In genomic region chr14:75807800-75808199, GRCm38 (mm10) we compare ENCODE assay signal across 13 mouse cellular contexts. TPM values are rescaled to one million over a fixed set of nuclear protein-coding genes. Genes with fewer than 3 reads are reported as not detected.
DNase-seq lines count a peak whose midpoint lies in the region; ATAC-seq lines count a peak whose summit lies in the region.
"Had no signal": no experiment of that assay in that cellular context is flagged by ENCODE, and none has a peak within 500 bp of the region (broad histone marks: within the 10 kb centered on the region; RNA-seq: fewer than 3 reads in every experiment).

No protein-coding gene starts in this region.

- H3K9me3 ChIP-seq in megakaryocyte, embryonic 14.5 days, result no peaks in the 10 kb centered on the region
- H3K9me3 ChIP-seq: forebrain, embryonic 13.5 days had no signal

- H3K36me3 ChIP-seq in megakaryocyte, embryonic 14.5 days (replicated peaks; ENCODE audit: low read length), result no peaks in the 10 kb centered on the region

- ATAC-seq in megakaryocyte, adult 5-6 weeks (ENCODE audit: poor library complexity, severe bottlenecking), result no peak
- ATAC-seq in common myeloid progenitor, adult 5-6 weeks (replicated peaks; ENCODE audit: low read depth, poor library complexity, severe bottlenecking), result peak; percentile 56; the same call in 1 of the 2 replicates
- ATAC-seq: forebrain, embryonic 13.5 days; Patski had no signal

- peaks cover 3% of the 10 kb centered on the region for H3K27me3 ChIP-seq in megakaryocyte, embryonic 14.5 days (replicated peaks)
- H3K27me3 ChIP-seq: forebrain, embryonic 13.5 days; Patski had no signal

- peak overlapping the region; percentile 2 for H3K4me3 ChIP-seq in megakaryocyte, embryonic 14.5 days (replicated peaks)
- H3K4me3 ChIP-seq: forebrain, embryonic 13.5 days; layer of hippocampus, adult 2 months had no signal

- H3K4me1 ChIP-seq in megakaryocyte, embryonic 14.5 days, result peaks cover 13% of the 10 kb centered on the region
- H3K4me1 ChIP-seq: forebrain, embryonic 13.5 days had no signal

- DNase-seq in heart, postnatal 14 days, result peak; percentile 70 to 72
- peak; percentile 78 for DNase-seq in testis, postnatal 10 days (ENCODE audit: low spot score)
- no peak for DNase-seq in spleen, adult 18-20 months
- no peak for DNase-seq in frontal cortex, postnatal 36 days (ENCODE audit: low spot score in 2 of 2)
- DNase-seq in layer of hippocampus, postnatal 10 days (ENCODE audit: low spot score in 2 of 2), result no peak
- DNase-seq: cerebellum, adult 9-10 months; right cerebral cortex, postnatal 25 days had no signal

- intact Hi-C loops in heart, postnatal 14 days (cut with DNase I), result loop anchor here (2.0 kb wide), 1 partner anchor 19 kb away; no protein-coding TSS in a partner anchor

RNA-seq across cellular contexts. Expression of gene Slc25a30, which starts 21.0 kb away (rescaled TPM):
- 13.6 TPM in 1 of 2 replicates, not detected in the other for polyA plus RNA-seq in megakaryocyte, embryonic 14.5 days (2012; ENCODE audit: insufficient read depth, low replicate concordance)
- total RNA-seq in megakaryocyte, adult 5-6 weeks (2015), result 19.8 and 21.6 TPM in 2 replicates
- 13.0 and 19.9 TPM in 2 replicates for total RNA-seq in megakaryocyte, adult 5-6 weeks (2017)
- total RNA-seq in common myeloid progenitor, adult 5-6 weeks (2017), result 20.3 and 29.7 TPM in 2 replicates
- 10 to 100 TPM; 20.8 to 21.1 TPM for total RNA-seq in heart, postnatal 14 days (2021)
- 10 to 100 TPM; 11.0 to 12.9 TPM for total RNA-seq in layer of hippocampus, postnatal 10 days (2021)

RNA-seq across cellular contexts. Expression of gene Tpt1, which starts 37.1 kb away (rescaled TPM):
- 1,815 and 2,518 TPM in 2 replicates for polyA plus RNA-seq in megakaryocyte, embryonic 14.5 days (2012; ENCODE audit: insufficient read depth, low replicate concordance)
- total RNA-seq in megakaryocyte, adult 5-6 weeks (2015), result 5,508 and 5,947 TPM in 2 replicates
- total RNA-seq in megakaryocyte, adult 5-6 weeks (2017), result 1,349 and 1,387 TPM in 2 replicates
- 1,030 and 1,151 TPM in 2 replicates for total RNA-seq in common myeloid progenitor, adult 5-6 weeks (2017)
- total RNA-seq in heart, postnatal 14 days (2021), result 1,000 to 10,000 TPM; 2,748 to 2,964 TPM
- 1,000 to 10,000 TPM; 1,133 to 1,398 TPM for total RNA-seq in layer of hippocampus, postnatal 10 days (2021)

RNA-seq across cellular contexts. Expression of gene Cog3, which starts 53.5 kb away (rescaled TPM):
- 1.3 TPM in 1 of 2 replicates, not detected in the other for polyA plus RNA-seq in megakaryocyte, embryonic 14.5 days (2012; ENCODE audit: insufficient read depth, low replicate concordance)
- total RNA-seq in megakaryocyte, adult 5-6 weeks (2015), result 21.2 and 22.8 TPM in 2 replicates
- total RNA-seq in megakaryocyte, adult 5-6 weeks (2017), result 24.1 and 24.5 TPM in 2 replicates
- 18.1 and 24.4 TPM in 2 replicates for total RNA-seq in common myeloid progenitor, adult 5-6 weeks (2017)
- total RNA-seq in heart, postnatal 14 days (2021), result 10 to 100 TPM; 13.6 to 14.3 TPM
- total RNA-seq in layer of hippocampus, postnatal 10 days (2021), result 10 to 100 TPM; 23.0 to 25.3 TPM

Comparison
In these comparisons a context has a peak if more than half of its experiments do, and no peak if none do; other contexts are left out.
1. DNase-seq: peak in heart, postnatal 14 days (2 of 2) and testis, postnatal 10 days (single experiment); none in spleen, adult 18-20 months (0 of 2), frontal cortex, postnatal 36 days (0 of 2) and layer of hippocampus, postnatal 10 days (0 of 2).